Mouse (Mus musculus) C2C12 (cell line): ENCODE results near the gene Gm17571. TPM values are rescaled to one million over a fixed set of nuclear protein-coding genes. Genes with fewer than 3 reads are reported as not detected.

Experiments
- H3K27me3 ChIP-seq: one replicate; pipeline ENCODE4 v1.6.1; 2011; ENCODE audit not compliant: control insufficient read depth, insufficient read depth, insufficient read length
- H3K36me3 ChIP-seq: one replicate; pipeline ENCODE4 v1.6.1; 2011; ENCODE audit not compliant: control insufficient read depth, insufficient read depth
- H3K4me3 ChIP-seq: one replicate; pipeline ENCODE4 v1.5.1; 2011; ENCODE audit warnings: mild to moderate bottlenecking, control low read depth; ENCODE audit not compliant: poor library complexity, insufficient read depth, severe bottlenecking
- H3K79me2 ChIP-seq: one replicate; pipeline ENCODE4 v1.6.1; 2011; ENCODE audit not compliant: control insufficient read depth, insufficient read depth
- H3K79me3 ChIP-seq: one replicate; pipeline ENCODE4 v1.6.1; 2011; ENCODE audit warnings: low read depth, control low read depth
- H3ac ChIP-seq: one replicate; pipeline ENCODE3; 2011; ENCODE audit warnings: low read depth; ENCODE audit not compliant: control insufficient read depth, insufficient read length
- CEBPB ChIP-seq: IDR thresholded peaks from one replicate; pipeline ENCODE4 v1.6.1; 2011; ENCODE audit warnings: low read depth, mild to moderate bottlenecking, control low read depth, moderate library complexity
- CTCF ChIP-seq: IDR thresholded peaks from one replicate; pipeline ENCODE4 v1.5.1; 2011; ENCODE audit not compliant: control insufficient read depth, insufficient read depth, insufficient read length
- FOSL1 ChIP-seq: IDR thresholded peaks from one replicate; pipeline ENCODE4 v1.8.0; 2011; ENCODE audit warnings: mild to moderate bottlenecking, low read length; ENCODE audit not compliant: poor library complexity, insufficient read depth, severe bottlenecking
- MAX ChIP-seq: IDR thresholded peaks from one replicate; pipeline ENCODE4 v1.6.1; 2011; ENCODE audit warnings: mild to moderate bottlenecking, control low read depth
- MYOD1 ChIP-seq: IDR thresholded peaks from one replicate; pipeline ENCODE4 v1.6.1; 2011; ENCODE audit warnings: low read depth; ENCODE audit not compliant: control insufficient read depth, insufficient read length
- MYOG ChIP-seq: IDR thresholded peaks from one replicate; pipeline ENCODE4 v1.6.1; 2011; ENCODE audit not compliant: control insufficient read depth, insufficient read length; ENCODE audit errors: extremely low read depth
- USF1 ChIP-seq: IDR thresholded peaks from one replicate; pipeline ENCODE4 v1.6.1; 2011; ENCODE audit warnings: low read depth, mild to moderate bottlenecking, control low read depth, moderate library complexity
- polyA plus RNA-seq: library from polyadenylated mRNA; unstranded; fragments of >200 nt; fragmentation: generic; extraction: Trizol; gene quantifications from one replicate; pipeline ENCODE4 v1.2.1, GENCODE M21; 2012; ENCODE audit warnings: missing spikeins

Gm17571 gene
- polyA plus RNA-seq, 1 experiment = not detected

DNA sequence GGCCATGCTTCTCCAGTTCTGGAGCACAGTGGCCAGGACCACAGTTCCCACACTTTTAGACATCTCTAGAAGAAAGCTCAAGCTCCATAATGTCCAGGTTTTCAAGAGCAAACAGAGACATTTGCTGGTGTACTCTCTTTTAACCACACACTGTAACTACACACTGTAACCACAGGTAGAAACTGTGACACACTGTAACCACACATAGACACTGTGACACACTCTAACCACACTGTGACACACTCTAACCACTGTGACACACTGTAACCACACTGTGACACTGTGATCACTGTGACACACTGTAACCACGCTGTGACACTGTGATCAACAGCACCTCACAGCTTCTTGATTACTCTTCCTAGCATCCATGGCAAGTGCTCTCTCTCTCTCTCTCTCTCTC lies 317 bp downstream of the Gm17571 start:
- no peaks in the 10 kb centered on the region for H3K79me3 ChIP-seq
- no peaks in the 10 kb centered on the region for H3K36me3 ChIP-seq
- no peaks in the 10 kb centered on the region for H3K27me3 ChIP-seq
- H3K79me2 ChIP-seq = no peaks in the 10 kb centered on the region
- no peak overlapping the region for H3ac ChIP-seq
- TF ChIP-seq CEBPB (no peak), MYOG (no peak), MAX (no peak), USF1 (no peak), FOSL1 (no peak), CTCF (no peak), MYOD1 (no peak)
- H3K4me3 ChIP-seq = no peak overlapping the region

GRCm38 (mm10) chr9:13443484-13444211 lies 2.9 kb downstream of the Gm17571 start:
- no peak for TF ChIP-seq FOSL1
- Histone ChIP-seq H3K27me3 (no peaks in the 10 kb centered on the region), H3K36me3 (no peaks in the 10 kb centered on the region), H3ac (no peak overlapping the region), H3K79me3 (no peaks in the 10 kb centered on the region), H3K4me3 (no peak overlapping the region), H3K79me2 (no peaks in the 10 kb centered on the region)

DNA sequence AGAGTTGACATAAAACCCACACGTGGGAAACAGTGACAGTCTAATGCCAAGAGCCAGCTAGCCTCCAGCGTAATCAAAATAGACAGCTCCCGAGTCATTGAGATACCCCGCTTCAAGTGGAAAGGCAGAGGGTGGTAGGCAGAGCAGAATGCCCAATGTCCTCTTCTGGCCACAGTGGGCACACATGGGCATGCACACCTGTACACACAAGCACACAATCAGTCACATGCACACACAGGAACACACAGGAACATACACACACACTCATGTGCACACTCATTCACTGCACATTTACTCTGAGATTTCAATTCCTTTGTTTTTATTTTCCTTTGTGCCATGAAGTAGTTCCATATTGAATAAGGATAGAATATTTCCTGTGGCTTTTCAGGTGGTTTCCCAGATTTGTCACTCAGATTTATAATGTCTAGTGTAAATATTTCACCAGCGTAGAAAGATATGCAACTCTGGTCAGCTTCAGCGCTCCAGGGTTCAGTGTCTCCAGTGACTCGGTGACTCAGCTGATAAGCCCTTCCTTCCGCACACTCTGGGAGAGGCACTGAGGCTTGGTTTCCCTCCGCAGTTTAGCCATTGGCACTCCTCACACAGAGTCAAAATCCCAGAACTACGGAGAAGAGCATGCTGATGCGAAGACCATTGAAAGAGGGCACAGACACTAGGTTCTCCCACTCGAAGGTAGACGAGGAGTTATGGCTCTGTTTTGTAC lies 4.4 kb downstream of the Gm17571 start:
- Histone ChIP-seq H3K79me2 (no peaks in the 10 kb centered on the region), H3ac (no peak overlapping the region), H3K27me3 (no peaks in the 10 kb centered on the region), H3K79me3 (no peaks in the 10 kb centered on the region), H3K36me3 (no peaks in the 10 kb centered on the region), H3K4me3 (no peak overlapping the region)
- TF ChIP-seq USF1 (no peak), MYOD1 (no peak), MYOG (no peak), CEBPB (peak; percentile 26), CTCF (no peak), MAX (peak; percentile 33), FOSL1 (peak; percentile 8)

- Histone ChIP-seq H3K79me3 (no peaks in the 10 kb centered on the region), H3ac (no peak overlapping the region), H3K4me3 (no peak overlapping the region), H3K27me3 (no peaks in the 10 kb centered on the region), H3K36me3 (no peaks in the 10 kb centered on the region), H3K79me2 (no peaks in the 10 kb centered on the region)
- TF ChIP-seq MAX = no peak
- TF ChIP-seq CEBPB = no peak
- TF ChIP-seq MYOD1 = no peak
- TF ChIP-seq MYOG = no peak
- no peak for TF ChIP-seq USF1
- TF ChIP-seq CTCF = no peak
- TF ChIP-seq FOSL1 = no peak
These were observed 5.6 kb downstream of the Gm17571 start for GRCm38 (mm10) chr9:13440911-13441310.

DNA sequence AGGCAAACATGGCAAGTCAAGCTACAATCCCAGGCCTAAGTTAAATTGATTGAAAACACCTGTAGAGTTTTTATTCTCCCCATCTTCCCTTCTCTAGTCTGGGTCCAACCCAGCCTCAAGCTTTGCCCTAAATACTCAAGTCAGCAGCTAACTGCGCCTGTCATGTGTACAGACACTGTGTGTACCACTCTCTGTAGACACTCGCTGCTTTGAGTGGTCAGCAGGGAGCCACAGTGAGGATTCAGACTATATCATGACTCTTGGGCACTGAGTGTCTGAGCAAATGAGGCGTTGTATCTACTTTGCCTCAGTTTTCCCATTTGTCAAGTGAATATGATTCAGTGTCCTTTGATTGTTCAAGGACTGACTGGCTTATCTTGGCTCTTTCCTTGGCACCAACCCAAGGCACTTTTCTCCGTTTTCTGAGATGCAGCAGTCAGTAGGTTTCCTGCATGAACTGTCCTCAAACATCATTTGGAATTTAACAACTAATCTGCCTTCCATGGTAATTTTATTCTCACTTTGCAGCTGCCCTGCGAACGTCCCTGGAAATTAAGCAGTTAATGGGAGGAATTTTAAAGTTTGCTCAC lies 13.0 kb downstream of the Gm17571 start:
- H3K4me3 ChIP-seq = no peak overlapping the region
- no peaks in the 10 kb centered on the region for H3K79me2 ChIP-seq
- no peaks in the 10 kb centered on the region for H3K27me3 ChIP-seq
- no peaks in the 10 kb centered on the region for H3K79me3 ChIP-seq
- H3ac ChIP-seq = no peak overlapping the region
- TF ChIP-seq MYOD1 (no peak), USF1 (no peak), MAX (no peak), FOSL1 (no peak), CEBPB (no peak)
- H3K36me3 ChIP-seq = no peaks in the 10 kb centered on the region
